In the genomic region with DNA sequence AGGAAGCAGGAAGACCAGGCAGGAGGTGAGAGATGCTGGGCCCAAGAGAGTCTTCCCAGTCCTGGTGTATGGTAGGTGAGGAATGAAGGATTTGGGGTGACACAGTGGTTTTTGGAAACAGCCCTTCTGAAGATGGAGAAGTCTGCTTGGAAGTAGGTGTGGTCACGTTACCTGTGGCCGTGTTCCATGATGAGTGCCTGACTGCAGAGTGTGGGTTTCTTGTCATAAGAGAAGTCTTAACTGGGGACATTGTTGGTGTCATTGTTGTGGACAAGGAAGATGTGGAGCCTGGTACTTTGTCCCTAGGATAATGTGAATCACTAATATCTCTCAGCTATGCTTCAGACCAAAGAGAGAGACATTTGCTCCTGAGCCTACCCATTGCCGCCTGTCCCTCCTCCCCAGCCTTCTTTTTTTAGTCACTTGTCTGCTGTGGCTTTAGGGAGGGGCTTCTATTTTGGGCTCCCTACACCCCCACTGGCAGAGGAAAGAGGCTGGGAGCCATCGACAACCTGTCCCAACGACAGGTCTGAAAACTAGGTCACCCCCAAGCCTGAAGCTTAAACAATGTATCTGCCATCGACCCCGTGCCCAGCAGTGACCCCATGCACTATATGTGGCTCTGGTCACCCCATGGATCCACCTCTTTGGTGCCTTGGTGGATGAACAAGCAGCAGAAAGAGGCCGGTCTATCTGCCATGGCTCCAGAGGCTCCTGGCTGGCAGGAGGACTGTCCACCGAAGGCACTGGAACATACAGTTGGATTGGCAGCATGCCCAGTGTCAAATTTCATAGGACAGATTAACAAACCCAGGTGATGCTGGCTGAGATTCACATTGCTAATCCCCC, we compare ENCODE assay signal across 11 mouse cellular contexts. TPM values are rescaled to one million over a fixed set of nuclear protein-coding genes. Genes with fewer than 3 reads are reported as not detected.
DNase-seq lines count a peak whose midpoint lies in the region; ATAC-seq lines count a peak whose summit lies in the region.
"Had no signal": no experiment of that assay in that cellular context is flagged by ENCODE, and none has a peak within 500 bp of the region (broad histone marks: within the 10 kb centered on the region; RNA-seq: fewer than 3 reads in every experiment).

No protein-coding gene starts in this region.

- H3K4me2 ChIP-seq in limb, embryonic 13.5 days (replicated peaks), result no peak overlapping the region
- peak overlapping the region; percentile 4; the same call in 1 of the 2 replicates for H3K4me2 ChIP-seq in heart, embryonic 12.5 days
- H3K4me2 ChIP-seq in forebrain, embryonic 11.5 days (ENCODE audit: low read depth, low read length, severe bottlenecking), result no peak overlapping the region
- H3K4me2 ChIP-seq in forebrain, embryonic 13.5 days, result no peak overlapping the region

- 0 out of 2 replicates have a peak, but pooled peaks cover 5% of the 10 kb centered on the region for H3K4me1 ChIP-seq in limb, embryonic 13.5 days
- H3K4me1 ChIP-seq in limb, embryonic 10.5 days, result no peaks in the 10 kb centered on the region; the same call in 1 of the 2 replicates
- peaks cover 25% of the 10 kb centered on the region for H3K4me1 ChIP-seq in heart, embryonic 12.5 days (replicated peaks)
- no peaks in the 10 kb centered on the region for H3K4me1 ChIP-seq in forebrain, embryonic 11.5 days (replicated peaks; ENCODE audit: control insufficient read depth, insufficient read depth, low read length)
- H3K4me1 ChIP-seq in forebrain, embryonic 13.5 days, result no peaks in the 10 kb centered on the region

- H3K36me3 ChIP-seq in limb, embryonic 13.5 days, result no peaks in the 10 kb centered on the region
- no peaks in the 10 kb centered on the region for H3K36me3 ChIP-seq in limb, embryonic 10.5 days
- no peaks in the 10 kb centered on the region for H3K36me3 ChIP-seq in heart, embryonic 12.5 days
- no peaks in the 10 kb centered on the region for H3K36me3 ChIP-seq in forebrain, embryonic 11.5 days (ENCODE audit: control insufficient read depth, insufficient read depth, low read length)
- H3K36me3 ChIP-seq in forebrain, embryonic 13.5 days (ENCODE audit: poor library complexity, severe bottlenecking), result no peaks in the 10 kb centered on the region

- WGBS in limb, embryonic 13.5 days, result 78% methylated on average over 9 of the region's 9 CpGs
- 88% methylated on average over 9 of the region's 9 CpGs for WGBS in limb, embryonic 10.5 days
- WGBS in heart, embryonic 12.5 days, result 56% methylated on average over 9 of the region's 9 CpGs
- 84% methylated on average over 9 of the region's 9 CpGs for WGBS in forebrain, embryonic 11.5 days
- WGBS in forebrain, embryonic 13.5 days, result 87% methylated on average over 9 of the region's 9 CpGs

- no peak for DNase-seq in limb, embryonic 10.5 days (ENCODE audit: low spot score)
- DNase-seq in cerebellum, postnatal 25 days, result peak; percentile 80 to 83
- DNase-seq in telencephalon, adult 2 months (ENCODE audit: low read depth, low spot score), result peak; percentile 56
- DNase-seq in forebrain, embryonic 11.5 days (ENCODE audit: low spot score), result no peak
- no peak for DNase-seq in layer of hippocampus, adult 9-10 months (ENCODE audit: low spot score)
- DNase-seq: kidney, adult 18-20 months; lung, postnatal 36 days; right cerebral cortex, adult 18-20 months had no signal

- ATAC-seq in limb, embryonic 13.5 days (ENCODE audit: low FRiP score, low read depth), result 0 out of 2 replicates have a peak, but pooled peaks have one; percentile 20
- ATAC-seq in heart, embryonic 12.5 days (ENCODE audit: insufficient number of reproducible peaks, low FRiP score), result peak; percentile 48; the same call in 1 of the 2 replicates
- no peak for ATAC-seq in forebrain, embryonic 11.5 days (replicated peaks; ENCODE audit: low FRiP score)
- ATAC-seq in forebrain, embryonic 13.5 days, result no peak

- no peak overlapping the region for H3K4me3 ChIP-seq in limb, embryonic 13.5 days
- no peak overlapping the region for H3K4me3 ChIP-seq in limb, embryonic 10.5 days
- no peak overlapping the region for H3K4me3 ChIP-seq in heart, embryonic 12.5 days
- H3K4me3 ChIP-seq in forebrain, embryonic 11.5 days (ENCODE audit: low read depth, low read length), result no peak overlapping the region
- H3K4me3 ChIP-seq in forebrain, embryonic 13.5 days, result no peak overlapping the region

- H3K27me3 ChIP-seq in limb, embryonic 13.5 days, result no peaks in the 10 kb centered on the region
- no peaks in the 10 kb centered on the region for H3K27me3 ChIP-seq in limb, embryonic 10.5 days (ENCODE audit: low read depth, poor library complexity, severe bottlenecking)
- no peaks in the 10 kb centered on the region for H3K27me3 ChIP-seq in heart, embryonic 12.5 days (replicated peaks)
- H3K27me3 ChIP-seq in forebrain, embryonic 11.5 days (ENCODE audit: control insufficient read depth, insufficient read depth, low read length), result no peaks in the 10 kb centered on the region
- no peaks in the 10 kb centered on the region for H3K27me3 ChIP-seq in forebrain, embryonic 13.5 days

- H3K9me3 ChIP-seq in limb, embryonic 13.5 days, result no peaks in the 10 kb centered on the region
- no peaks in the 10 kb centered on the region for H3K9me3 ChIP-seq in limb, embryonic 10.5 days (replicated peaks)
- no peaks in the 10 kb centered on the region for H3K9me3 ChIP-seq in heart, embryonic 12.5 days (replicated peaks)
- H3K9me3 ChIP-seq in forebrain, embryonic 11.5 days (ENCODE audit: control insufficient read depth, low read length), result no peaks in the 10 kb centered on the region
- H3K9me3 ChIP-seq in forebrain, embryonic 13.5 days (replicated peaks), result no peaks in the 10 kb centered on the region

- no peak overlapping the region for H3K9ac ChIP-seq in limb, embryonic 13.5 days
- H3K9ac ChIP-seq in heart, embryonic 12.5 days, result no peak overlapping the region
- H3K9ac ChIP-seq in forebrain, embryonic 11.5 days (ENCODE audit: low read length), result no peak overlapping the region
- H3K9ac ChIP-seq in forebrain, embryonic 13.5 days, result no peak overlapping the region

- no peak overlapping the region for H3K27ac ChIP-seq in limb, embryonic 13.5 days
- H3K27ac ChIP-seq in limb, embryonic 10.5 days, result no peak overlapping the region
- H3K27ac ChIP-seq in heart, embryonic 12.5 days (ENCODE audit: poor library complexity, severe bottlenecking), result peak overlapping the region; percentile 53; the same call in 1 of the 2 replicates
- no peak overlapping the region for H3K27ac ChIP-seq in forebrain, embryonic 11.5 days (ENCODE audit: low read depth, low read length)
- H3K27ac ChIP-seq in forebrain, embryonic 13.5 days, result no peak overlapping the region

RNA-seq across cellular contexts. Expression of a gene that starts 21.4 kb away (rescaled TPM):
- polyA plus RNA-seq in limb, embryonic 13.5 days (2015; fragmentation: Nextera tagmentation; extraction: Ambion mirVana), result 0.08 and 0.19 TPM in 2 replicates
- 0.06 and 0.26 TPM in 2 replicates for polyA plus RNA-seq in limb, embryonic 10.5 days (2016; fragmentation: Nextera tagmentation; extraction: Ambion mirVana)
- polyA plus RNA-seq in heart, embryonic 12.5 days (2016; fragmentation: Nextera tagmentation; extraction: Ambion mirVana), result 0.19 and 0.55 TPM in 2 replicates
- 0.05 TPM in 1 of 2 replicates, not detected in the other for polyA plus RNA-seq in forebrain, embryonic 11.5 days (2014; fragmentation: Nextera tagmentation; extraction: Ambion mirVana)
- polyA plus RNA-seq in forebrain, embryonic 13.5 days (2015; fragmentation: Nextera tagmentation; extraction: Ambion mirVana), result 0.26 TPM in 1 of 2 replicates, not detected in the other

Comparison
In these comparisons a context has a peak if more than half of its experiments do, and no peak if none do; other contexts are left out.
1. ATAC-seq: peak in limb, embryonic 13.5 days (single experiment) and heart, embryonic 12.5 days (single experiment); none in forebrain, embryonic 11.5 days (single experiment) and forebrain, embryonic 13.5 days (single experiment).
2. DNase-seq: peak in cerebellum, postnatal 25 days (2 of 2) and telencephalon, adult 2 months (single experiment); none in limb, embryonic 10.5 days (single experiment), forebrain, embryonic 11.5 days (single experiment) and layer of hippocampus, adult 9-10 months (single experiment).